8 mouse cellular contexts compared by ENCODE assay signal in the genomic region with DNA sequence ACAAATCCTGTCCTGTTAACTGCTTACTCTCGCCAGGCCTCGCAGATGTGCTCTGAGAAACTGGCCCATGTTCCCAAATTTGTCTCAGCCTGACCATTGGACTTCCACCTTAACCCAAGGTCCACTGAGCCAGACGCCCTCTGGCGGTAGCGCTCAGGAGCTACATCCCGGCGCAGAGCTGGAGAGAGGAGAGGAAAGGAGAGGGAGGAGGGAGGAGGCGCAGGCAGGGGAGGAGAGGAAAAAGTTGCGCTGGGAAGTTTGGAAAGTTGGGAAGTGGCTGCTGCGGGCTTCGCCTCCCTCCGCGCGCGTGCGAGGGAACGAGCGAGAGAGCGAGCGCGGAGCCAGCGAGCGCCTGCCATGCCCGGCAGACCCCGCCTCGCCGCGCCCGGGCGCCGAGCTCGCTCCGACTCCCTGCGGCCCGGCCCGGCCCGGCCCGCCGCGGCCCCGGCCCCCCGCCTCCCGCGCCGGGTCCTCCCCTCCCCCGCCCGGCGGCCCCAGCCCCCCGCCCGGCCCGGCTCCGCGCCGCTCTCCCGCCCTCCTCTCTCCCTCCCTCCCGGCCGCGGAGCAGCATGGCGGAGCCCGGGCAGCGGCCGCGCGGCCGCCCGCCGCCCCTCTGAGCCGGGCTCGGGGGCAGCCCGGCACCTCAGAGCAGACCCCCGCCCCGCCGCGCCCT. TPM values are rescaled to one million over a fixed set of nuclear protein-coding genes. Genes with fewer than 3 reads are reported as not detected.
A peak's percentile ranks its signal among the peaks of the same experiment; 100 is the strongest.
DNase-seq lines count a peak whose midpoint lies in the region; ATAC-seq and TF ChIP-seq lines count a peak whose summit lies in the region.

No protein-coding gene starts in this region.

- 1% methylated on average over 36 of the region's 74 CpGs for WGBS in hindbrain, embryonic 10.5 days
- WGBS in lung, embryonic 14.5 days = under 1% methylated on average over 49 of the region's 74 CpGs

- peak overlapping the region; percentile 93 for H3K4me2 ChIP-seq in lung, embryonic 14.5 days

- peak; percentile 100 for TF ChIP-seq CTCF in lung, embryonic 14.5 days (IDR thresholded peaks at IDR 0.05; ENCODE audit: low read depth)

- H3K9ac ChIP-seq in lung, embryonic 14.5 days = peak overlapping the region; percentile 75

- peak; percentile 86 for ATAC-seq in lung, embryonic 14.5 days (ENCODE audit: insufficient read depth)

- no peaks in the 10 kb centered on the region for H3K9me3 ChIP-seq in hindbrain, embryonic 10.5 days
- no peaks in the 10 kb centered on the region for H3K9me3 ChIP-seq in lung, embryonic 14.5 days (ENCODE audit: low read depth, low read length)

- peaks cover 35% of the 10 kb centered on the region for H3K4me1 ChIP-seq in hindbrain, embryonic 10.5 days (replicated peaks)
- H3K4me1 ChIP-seq in lung, embryonic 14.5 days (ENCODE audit: insufficient read depth) = no peaks in the 10 kb centered on the region

- no peaks in the 10 kb centered on the region for H3K36me3 ChIP-seq in hindbrain, embryonic 10.5 days
- H3K36me3 ChIP-seq in lung, embryonic 14.5 days (ENCODE audit: insufficient read depth) = 0 out of 2 replicates have a peak, but pooled peaks cover 4% of the 10 kb centered on the region

- peak overlapping the region; percentile 77 for H3K4me3 ChIP-seq in hindbrain, embryonic 10.5 days
- H3K4me3 ChIP-seq in lung, embryonic 14.5 days (ENCODE audit: low read depth, low read length) = peak overlapping the region; percentile 74

- peaks cover 61% of the 10 kb centered on the region for H3K27me3 ChIP-seq in hindbrain, embryonic 10.5 days (ENCODE audit: insufficient read depth, poor library complexity, severe bottlenecking)
- peaks cover 16% of the 10 kb centered on the region for H3K27me3 ChIP-seq in lung, embryonic 14.5 days (ENCODE audit: insufficient read depth, low read length)

- DNase-seq in Muller cell, postnatal 12 days (ENCODE audit: inconsistent ontology term) = peak; percentile 87
- peak; percentile 63 for DNase-seq in cerebellum, adult 9-11 months
- DNase-seq in frontal cortex, adult 2 months (ENCODE audit: extremely low spot score in 1 of 2, low spot score in 1 of 2) = peak; percentile 68 to 93
- peak; percentile 94 for DNase-seq in hindbrain, embryonic 10.5 days (ENCODE audit: low spot score)
- DNase-seq in layer of hippocampus, adult 9-10 months (ENCODE audit: low spot score) = peak; percentile 62
- peak; percentile 97 for DNase-seq in lung, embryonic 14.5 days
- peak; percentile 82 for DNase-seq in ovary, adult 18-20 months (ENCODE audit: low spot score)
- peak; percentile 40 to 54 for DNase-seq in thymus, adult 18-20 months

- peak overlapping the region; percentile 93 for H3K27ac ChIP-seq in hindbrain, embryonic 10.5 days
- peak overlapping the region; percentile 93 for H3K27ac ChIP-seq in lung, embryonic 14.5 days (ENCODE audit: low read depth)

RNA-seq across cellular contexts. Expression of a gene that starts 0.7 kb away (rescaled TPM):
- 0.99 and 1.8 TPM in 2 replicates for polyA plus RNA-seq in frontal cortex, adult 2 months (2012; rRNA removed)
- polyA plus RNA-seq in hindbrain, embryonic 10.5 days (2016; fragmentation: Nextera tagmentation; extraction: Ambion mirVana) = 1.2 and 1.5 TPM in 2 replicates
- 4.6 and 4.7 TPM in 2 replicates for polyA plus RNA-seq in lung, embryonic 14.5 days (2014; fragmentation: Nextera tagmentation; extraction: Ambion mirVana)

Comparison
In these comparisons a context has a peak if more than half of its experiments do, and no peak if none do; other contexts are left out.
1. Peak in every context shown above with its lines: DNase-seq, ATAC-seq, H3K4me3 ChIP-seq and H3K27ac ChIP-seq.
2. DNase-seq: peak in every context shown above with its lines; median percentile 97 in lung, embryonic 14.5 days; 94 in hindbrain, embryonic 10.5 days; 87 in Muller cell, postnatal 12 days; 82 in ovary, adult 18-20 months; 80 in frontal cortex, adult 2 months; 63 in cerebellum, adult 9-11 months; 62 in layer of hippocampus, adult 9-10 months; 47 in thymus, adult 18-20 months.